Mouse (Mus musculus) megakaryocyte, adult 5-6 weeks (primary cell): ENCODE measurements at regions not wholly inside any gene's neighbourhood (a gene's known extent, or its start where the extent isn't known, plus 50 kb on each side); places are given as distances from the start of the nearest gene placed in this dataset.

ENCODE experiments used
- ATAC-seq: 2 replicates; pipeline ENCODE4 v1.8.0; 2016; ENCODE audit warnings: mild to moderate bottlenecking, inconsistent platforms; ENCODE audit not compliant: poor library complexity, severe bottlenecking

- no peak for ATAC-seq
Measured at GRCm38 (mm10) chr3:139780054-139780453, 574.6 kb downstream of the Stpg2 start.

- ATAC-seq, result no peak
Measured at GRCm38 (mm10) chr3:139783406-139783805, 577.9 kb downstream of the Stpg2 start.

- ATAC-seq, result no peak
Measured at GRCm38 (mm10) chr3:139786510-139786909, 581.0 kb downstream of the Stpg2 start.

GRCm38 (mm10) chr3:139788854-139789253, 583.4 kb downstream of the Stpg2 start:
- no peak for ATAC-seq

GRCm38 (mm10) chr3:139796685-139797084, 591.2 kb downstream of the Stpg2 start:
- no peak for ATAC-seq

GRCm38 (mm10) chr3:139799059-139799458, 593.6 kb downstream of the Stpg2 start:
- no peak for ATAC-seq

GRCm38 (mm10) chr3:139802716-139803710, 597.5 kb downstream of the Stpg2 start:
- ATAC-seq, result no peak

- no peak for ATAC-seq
Measured at GRCm38 (mm10) chr3:139828014-139828413, 622.5 kb downstream of the Stpg2 start.

- no peak for ATAC-seq
Measured at GRCm38 (mm10) chr3:139828581-139828980, 623.1 kb downstream of the Stpg2 start.

GRCm38 (mm10) chr3:139832599-139832998, 627.1 kb downstream of the Stpg2 start:
- no peak for ATAC-seq

GRCm38 (mm10) chr3:139842015-139842414, 636.5 kb downstream of the Stpg2 start:
- ATAC-seq, result peak; percentile 30; the same call in 1 of the 2 replicates

GRCm38 (mm10) chr3:139842988-139843605, 637.6 kb downstream of the Stpg2 start:
- ATAC-seq, result no peak

GRCm38 (mm10) chr3:139844443-139844842, 638.9 kb downstream of the Stpg2 start:
- no peak for ATAC-seq

GRCm38 (mm10) chr3:139847826-139848225, 642.3 kb downstream of the Stpg2 start:
- ATAC-seq, result no peak

- ATAC-seq, result peak; percentile 31; the same call in 1 of the 2 replicates
Measured at GRCm38 (mm10) chr3:139859966-139860635, 654.6 kb downstream of the Stpg2 start.

GRCm38 (mm10) chr3:139860831-139861371, 655.4 kb downstream of the Stpg2 start:
- ATAC-seq, result 0 out of 2 replicates have a peak, but pooled peaks have one; percentile 22

GRCm38 (mm10) chr3:139866329-139866728, 660.8 kb downstream of the Stpg2 start:
- no peak for ATAC-seq

- peak; percentile 49; the same call in 1 of the 2 replicates for ATAC-seq
Measured at GRCm38 (mm10) chr3:139867030-139867429, 661.5 kb downstream of the Stpg2 start.

GRCm38 (mm10) chr3:139867499-139867898, 662.0 kb downstream of the Stpg2 start:
- ATAC-seq, result peak; percentile 66

GRCm38 (mm10) chr3:139869779-139870178, 664.3 kb downstream of the Stpg2 start:
- no peak for ATAC-seq
